Mouse (Mus musculus) MEL (cell line): ENCODE data around the gene Eogt. TPM values are rescaled to one million over a fixed set of nuclear protein-coding genes. Genes with fewer than 3 reads are reported as not detected.

ENCODE experiments used
- DNase-seq: peaks from one replicate; pipeline ENCODE4 v3.0.0; 2011; ENCODE audit warnings: low read depth, low spot score
- H3K27ac ChIP-seq: 2 replicates; pipeline ENCODE4 v1.5.1; 2012; ENCODE audit warnings: low read depth, mild to moderate bottlenecking, control low read depth, low read length, moderate library complexity; ENCODE audit not compliant: control insufficient read depth
- H3K27me3 ChIP-seq, 2 experiments: fragments of 150-350 bp in 1 of 2; sonication (generic) in 1 of 2; 2 replicates each; pipeline ENCODE4 v1.6.1; 2012; ENCODE audit warnings: low read length in 2 of 2, mild to moderate bottlenecking in 2 of 2, improper control_type of control experiment in 1 of 2, moderate library complexity in 1 of 2; ENCODE audit not compliant: insufficient read depth in 2 of 2, control insufficient read depth in 1 of 2
- H3K36me3 ChIP-seq, 2 experiments: 2 replicates each; pipeline ENCODE4 v1.6.1; 2012 to 2014; ENCODE audit warnings: low read length in 2 of 2, improper control_type of control experiment in 1 of 2, inconsistent platforms in 1 of 2, mild to moderate bottlenecking in 1 of 2; ENCODE audit not compliant: insufficient read depth in 2 of 2, control insufficient read depth in 1 of 2
- H3K4me1 ChIP-seq, 2 experiments: fragments of 150-350 bp in 1 of 2; sonication (generic) in 1 of 2; 2 replicates each; pipeline ENCODE4 v1.6.1; 2012; ENCODE audit warnings: low read length in 2 of 2, improper control_type of control experiment in 1 of 2, mild to moderate bottlenecking in 1 of 2; ENCODE audit not compliant: insufficient read depth in 2 of 2, control insufficient read depth in 1 of 2
- H3K4me3 ChIP-seq, 2 experiments: fragments of 150-350 bp in 1 of 2; sonication (generic) in 1 of 2; 2 replicates each; pipeline ENCODE4 v1.5.1; 2012; ENCODE audit warnings: low read depth in 2 of 2, low read length in 2 of 2, mild to moderate bottlenecking in 2 of 2, moderate library complexity in 2 of 2, control low read depth in 1 of 2, improper control_type of control experiment in 1 of 2; ENCODE audit not compliant: control insufficient read depth in 1 of 2, insufficient read depth in 1 of 2
- H3K79me2 ChIP-seq: 2 replicates; pipeline ENCODE4 v1.6.1; 2012; ENCODE audit warnings: mild to moderate bottlenecking, low read length, moderate library complexity; ENCODE audit not compliant: control insufficient read depth, poor library complexity, insufficient read depth
- H3K9ac ChIP-seq: 2 replicates; pipeline ENCODE4 v1.6.1; 2012; ENCODE audit warnings: low read depth, mild to moderate bottlenecking, control low read depth, low read length, moderate library complexity; ENCODE audit not compliant: control insufficient read depth, poor library complexity, severe bottlenecking
- H3K9me3 ChIP-seq: fragments of 150-350 bp; sonication (generic); replicated peaks from 2 replicates; pipeline ENCODE4 v1.6.1; 2012; ENCODE audit warnings: mild to moderate bottlenecking, low read length, improper control_type of control experiment, moderate library complexity; ENCODE audit not compliant: insufficient read depth
- CHD1 ChIP-seq: IDR thresholded peaks from 2 replicates; pipeline ENCODE4 v1.6.1; 2012; ENCODE audit warnings: low read depth, mild to moderate bottlenecking, inconsistent platforms, low read length, improper control_type of control experiment
- ELF1 ChIP-seq: IDR thresholded peaks from 2 replicates; pipeline ENCODE4 v1.6.1; 2014; ENCODE audit warnings: low read depth, mild to moderate bottlenecking, inconsistent platforms, low read length, improper control_type of control experiment, moderate library complexity
- EP300 ChIP-seq, 2 experiments: IDR thresholded peaks; 2 replicates each; pipeline ENCODE4 v1.6.1; 2011; ENCODE audit warnings: improper control_type of control experiment in 2 of 2, low read length in 2 of 2, low read depth in 1 of 2, mild to moderate bottlenecking in 1 of 2
- GATA1 ChIP-seq: IDR thresholded peaks from 2 replicates; pipeline ENCODE4 v1.6.1; 2011; ENCODE audit warnings: low read depth, low read length, improper control_type of control experiment
- HCFC1 ChIP-seq: IDR thresholded peaks from 2 replicates; pipeline ENCODE4 v1.6.1; 2012; ENCODE audit warnings: low read depth, mild to moderate bottlenecking, inconsistent platforms, low read length, improper control_type of control experiment, moderate library complexity
- MAX ChIP-seq: IDR thresholded peaks from 2 replicates; pipeline ENCODE4 v1.6.1; 2011; ENCODE audit warnings: low read length, improper control_type of control experiment
- MXI1 ChIP-seq: IDR thresholded peaks from 2 replicates; pipeline ENCODE4 v1.6.1; 2011; ENCODE audit warnings: mild to moderate bottlenecking, low read depth, low read length, improper control_type of control experiment
- MYC ChIP-seq: IDR thresholded peaks from 2 replicates; pipeline ENCODE4 v1.6.1; 2011; ENCODE audit warnings: low read depth, mild to moderate bottlenecking, low read length, improper control_type of control experiment, moderate library complexity
- NRF1 ChIP-seq: IDR thresholded peaks from 2 replicates; pipeline ENCODE4 v1.6.1; 2014; ENCODE audit warnings: low read depth, mild to moderate bottlenecking, inconsistent platforms, low read length, improper control_type of control experiment, moderate library complexity; ENCODE audit not compliant: poor library complexity, insufficient read depth, severe bottlenecking
- POLR2A ChIP-seq, 2 experiments: IDR thresholded peaks; 2 replicates each; pipeline ENCODE4 v1.6.1; 2011 to 2012; ENCODE audit warnings: low read length in 2 of 2, mild to moderate bottlenecking in 2 of 2, control low read depth in 1 of 2, improper control_type of control experiment in 1 of 2, low read depth in 1 of 2, moderate library complexity in 1 of 2; ENCODE audit not compliant: control insufficient read depth in 1 of 2, insufficient read depth in 1 of 2, poor library complexity in 1 of 2
- POLR2AphosphoS5 ChIP-seq: IDR thresholded peaks from 2 replicates; pipeline ENCODE4 v1.6.1; 2012; ENCODE audit warnings: low read depth, borderline replicate concordance, mild to moderate bottlenecking, inconsistent platforms, low read length, moderate library complexity, mixed read lengths
- RAD21 ChIP-seq: IDR thresholded peaks from 2 replicates; pipeline ENCODE4 v1.6.1; 2011; ENCODE audit warnings: mild to moderate bottlenecking, low read depth, low read length, improper control_type of control experiment
- RCOR1 ChIP-seq: IDR thresholded peaks from 2 replicates; pipeline ENCODE4 v1.6.1; 2012; ENCODE audit warnings: low read depth, mild to moderate bottlenecking, inconsistent platforms, low read length, improper control_type of control experiment
- SMC3 ChIP-seq: IDR thresholded peaks from 2 replicates; pipeline ENCODE4 v1.6.1; 2011; ENCODE audit warnings: low read depth, low read length, improper control_type of control experiment
- TAL1 ChIP-seq: IDR thresholded peaks from 2 replicates; pipeline ENCODE4 v1.6.1; 2012; ENCODE audit warnings: mild to moderate bottlenecking, inconsistent platforms, low read length, moderate library complexity, mixed read lengths
- TCF12 ChIP-seq: IDR thresholded peaks from 2 replicates; pipeline ENCODE4 v1.6.1; 2014; ENCODE audit warnings: low read depth, mild to moderate bottlenecking, inconsistent platforms, low read length, improper control_type of control experiment, moderate library complexity
- UBTF ChIP-seq: IDR thresholded peaks from 2 replicates; pipeline ENCODE4 v1.6.1; 2012; ENCODE audit warnings: low read depth, mild to moderate bottlenecking, inconsistent platforms, low read length, improper control_type of control experiment, moderate library complexity, borderline replicate concordance; ENCODE audit not compliant: insufficient read depth
- USF2 ChIP-seq, 2 experiments: IDR thresholded peaks; 2 replicates each; pipeline ENCODE4 v1.6.1; 2011 to 2012; ENCODE audit warnings: improper control_type of control experiment in 2 of 2, low read length in 2 of 2, borderline replicate concordance in 1 of 2, inconsistent platforms in 1 of 2, low read depth in 1 of 2, mild to moderate bottlenecking in 1 of 2; ENCODE audit not compliant: insufficient read depth in 1 of 2
- ZC3H11A ChIP-seq: IDR thresholded peaks from 2 replicates; pipeline ENCODE4 v1.6.1; 2012; ENCODE audit warnings: low read depth, mild to moderate bottlenecking, inconsistent platforms, low read length, improper control_type of control experiment
- ZKSCAN1 ChIP-seq: IDR thresholded peaks from 2 replicates; pipeline ENCODE4 v1.6.1; 2012; ENCODE audit warnings: low read depth, mild to moderate bottlenecking, inconsistent platforms, low read length, improper control_type of control experiment, moderate library complexity
- polyA plus RNA-seq, 2 experiments: library from polyadenylated mRNA; stranded (reverse) in 1 of 2; unstranded in 1 of 2; fragments of >175 nt in 1 of 2; fragments of >200 nt in 1 of 2; gene quantifications; 2 replicates each; pipeline versions ENCODE4 v1.2.1 to v1.2.4; 2012; ENCODE audit warnings: low replicate concordance in 2 of 2, low read depth in 1 of 2; ENCODE audit not compliant: insufficient read length in 2 of 2, insufficient read depth in 1 of 2, missing spikeins in 1 of 2
- total RNA-seq: library from RNA; depleted of rRNA; stranded (reverse); fragments of 300-350 nt; gene quantifications from 2 replicates; pipeline ENCODE4 v1.2.3, GENCODE M21; 2012

Eogt gene
- total and polyA plus RNA-seq, 3 experiments = 6.0 to 8.3 TPM; not detected in 1

GRCm38 (mm10) chr6:97145156-97145555 is 3.8 kb downstream of the Eogt start:
- H3K27me3 ChIP-seq = no peaks in the 10 kb centered on the region
- peaks cover 0 to 3% of the 10 kb centered on the region in 2 experiments; a peak in 2 of 4 replicates for H3K36me3 ChIP-seq
- peaks cover 0 to 7% of the 10 kb centered on the region in 2 experiments; a peak in 2 of 4 replicates for H3K4me1 ChIP-seq
- TF ChIP-seq POLR2AphosphoS5 = no peak
- no peak for TF ChIP-seq MXI1
- no peak for TF ChIP-seq HCFC1
- TF ChIP-seq GATA1 = no peak
- TF ChIP-seq POLR2A (IDR thresholded peaks at IDR 0.05; ENCODE audit: control insufficient read depth in 1 of 2, insufficient read depth in 1 of 2, low read depth in 1 of 2, low read length in 2 of 2, poor library complexity in 1 of 2) = no peak
- TF ChIP-seq RAD21 = no peak
- TF ChIP-seq MYC = no peak
- TF ChIP-seq NRF1 = no peak
- no peak for TF ChIP-seq ELF1
- no peak for TF ChIP-seq TCF12
- no peak overlapping the region for H3K4me3 ChIP-seq
- no peak overlapping the region for H3K9ac ChIP-seq
- H3K79me2 ChIP-seq = no peaks in the 10 kb centered on the region; the same call in 1 of the 2 replicates
- H3K9me3 ChIP-seq = no peaks in the 10 kb centered on the region
- DNase-seq = no peak
- H3K27ac ChIP-seq = no peak overlapping the region

GRCm38 (mm10) chr6:97144359-97144758 is 4.6 kb downstream of the Eogt start:
- no peaks in the 10 kb centered on the region; the same call in 1 of the 2 replicates for H3K79me2 ChIP-seq
- no peaks in the 10 kb centered on the region for H3K27me3 ChIP-seq
- H3K27ac ChIP-seq = no peak overlapping the region
- peaks cover 0 to 7% of the 10 kb centered on the region in 2 experiments; a peak in 2 of 4 replicates for H3K4me1 ChIP-seq
- no peaks in the 10 kb centered on the region for H3K9me3 ChIP-seq
- H3K36me3 ChIP-seq = peaks cover 0 to 3% of the 10 kb centered on the region in 2 experiments; a peak in 2 of 4 replicates
- no peak for DNase-seq
- TF ChIP-seq RCOR1 (no peak), MAX (no peak), EP300 (IDR thresholded peaks at IDR 0.05; ENCODE audit: low read depth in 1 of 2, low read length in 2 of 2) (no peak), UBTF (no peak), ZC3H11A (no peak), RAD21 (no peak)
- TF ChIP-seq, all 39 proteins: peak for 0
- Histone ChIP-seq H3K9ac (no peak overlapping the region), H3K4me3 (no peak overlapping the region)

- Histone ChIP-seq H3K79me2 (no peaks in the 10 kb centered on the region), H3K27ac (no peak overlapping the region), H3K9ac (no peak overlapping the region), H3K36me3 (no peaks in the 10 kb centered on the region), H3K27me3 (no peaks in the 10 kb centered on the region), H3K4me3 (no peak overlapping the region), H3K4me1 (peaks cover 0 to under 1% of the 10 kb centered on the region in 2 experiments; a peak in 2 of 4 replicates), H3K9me3 (no peaks in the 10 kb centered on the region)
- TF ChIP-seq ZKSCAN1 (no peak), TAL1 (no peak), CHD1 (no peak), SMC3 (no peak), EP300 (IDR thresholded peaks at IDR 0.05; ENCODE audit: low read depth in 1 of 2, low read length in 2 of 2) (no peak), USF2 (IDR thresholded peaks at IDR 0.05; ENCODE audit: borderline replicate concordance in 1 of 2, insufficient read depth in 1 of 2, low read depth in 1 of 2, low read length in 2 of 2) (no peak)
- no peak for DNase-seq
Measured at GRCm38 (mm10) chr6:97142611-97143010, 6.4 kb downstream of the Eogt start.
